Mouse (Mus musculus) kidney, adult 2 months (tissue): ENCODE results near the gene Msmp. TPM values are rescaled to one million over a fixed set of nuclear protein-coding genes. Genes with fewer than 3 reads are reported as not detected.

ENCODE experiments used
- DNase-seq: peaks from one replicate; pipeline ENCODE4 v3.0.0; 2021
- H3K27ac ChIP-seq: fragments of 200-500 bp; 2 replicates; pipeline ENCODE4 v1.5.1; 2012; ENCODE audit warnings: low read depth, low read length, control low read depth, inconsistent platforms; ENCODE audit not compliant: insufficient read depth
- H3K27me3 ChIP-seq: fragments of 200-500 bp; replicated peaks from 2 replicates; pipeline ENCODE4 v1.6.1; 2012; ENCODE audit warnings: mild to moderate bottlenecking, moderate library complexity, low read length, inconsistent platforms; ENCODE audit not compliant: control insufficient read depth, insufficient read depth
- H3K36me3 ChIP-seq: fragments of 200-500 bp; 2 replicates; pipeline ENCODE4 v1.6.1; 2012; ENCODE audit warnings: mild to moderate bottlenecking, moderate library complexity, low read length, inconsistent platforms; ENCODE audit not compliant: control insufficient read depth, insufficient read depth
- H3K4me1 ChIP-seq: fragments of 200-500 bp; 2 replicates; pipeline ENCODE4 v1.6.1; 2011; ENCODE audit warnings: low read length; ENCODE audit not compliant: control insufficient read depth, insufficient read depth
- H3K4me3 ChIP-seq: fragments of 200-500 bp; 2 replicates; pipeline ENCODE4 v1.5.1; 2011; ENCODE audit warnings: mild to moderate bottlenecking, low read depth, low read length, control low read depth; ENCODE audit not compliant: insufficient read depth
- CTCF ChIP-seq: fragments of 200-500 bp; conservative IDR thresholded peaks from 2 replicates; pipeline ENCODE4 v1.5.1; 2011; ENCODE audit warnings: low read depth, mild to moderate bottlenecking, control low read depth, low read length, moderate library complexity, mixed read lengths; ENCODE audit not compliant: insufficient read depth, insufficient read length
- POLR2A ChIP-seq: fragments of 200-500 bp; IDR thresholded peaks from one replicate; pipeline ENCODE4 v1.6.1; 2011; ENCODE audit warnings: low read depth, low read length, control low read depth
- WGBS: fragments of 180-500 bp; shearing (Covaris S2); methylation state at CpG from one replicate; pipeline ENCODE4 v1.1.7; 2018; 5-methylcytosine and 5-hydroxymethylcytosine counted together
- polyA plus RNA-seq: library from polyadenylated mRNA; depleted of rRNA; stranded (reverse); fragments of >200 nt; gene quantifications from 2 replicates; pipeline ENCODE4 v1.2.3, GENCODE M21; 2012

Msmp gene
- polyA plus RNA-seq, 1 experiment: 4.7 TPM

DNA sequence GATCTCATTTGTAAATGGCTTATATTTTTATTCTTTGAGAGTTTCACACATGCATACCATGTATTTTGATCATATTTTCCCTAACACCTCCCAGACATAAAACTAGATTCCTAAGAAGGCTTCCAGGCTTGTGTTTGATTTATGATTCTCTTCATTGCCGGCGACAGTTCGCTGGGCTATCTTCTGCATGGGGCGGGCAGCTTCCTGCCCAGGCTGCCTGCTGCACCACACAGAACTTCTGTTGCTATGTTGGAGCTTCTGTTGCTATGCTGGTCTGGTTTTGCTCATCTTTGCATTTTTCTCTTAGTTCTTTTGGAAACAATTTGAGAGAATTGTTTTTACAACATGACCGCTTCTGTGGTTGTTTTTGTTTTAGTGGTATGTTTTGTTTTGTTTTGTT is 7.2 kb upstream of the Msmp start:
- 35% methylated on average over 5 of the region's 5 CpGs for WGBS
- DNase-seq: peak; percentile 51
- Histone ChIP-seq H3K4me3 (no peak overlapping the region), H3K36me3 (no peaks in the 10 kb centered on the region), H3K27ac (no peak overlapping the region), H3K4me1 (peaks cover 5% of the 10 kb centered on the region), H3K27me3 (no peaks in the 10 kb centered on the region)
- no peak for TF ChIP-seq CTCF
- TF ChIP-seq POLR2A: no peak

DNA sequence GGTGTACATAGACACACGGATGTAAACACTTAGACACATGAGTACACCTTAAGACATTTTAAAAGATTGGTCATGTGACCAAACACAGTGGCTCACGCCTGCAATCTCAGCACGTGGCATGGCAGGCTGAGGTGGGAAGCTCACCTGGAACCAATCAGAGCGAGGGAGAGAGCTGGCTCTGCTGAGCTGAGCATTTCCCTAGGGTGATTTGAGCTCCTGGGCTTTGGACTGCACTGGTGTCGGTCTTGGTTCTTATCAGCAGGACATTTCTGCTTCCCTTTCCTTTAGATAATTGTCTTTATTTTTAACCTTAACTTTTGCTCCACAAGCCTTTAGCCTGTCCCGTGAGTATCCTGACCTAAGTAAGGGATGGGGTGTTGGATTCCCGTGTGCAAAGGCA is 3.4 kb upstream of the Msmp start:
- H3K27me3 ChIP-seq: no peaks in the 10 kb centered on the region
- WGBS: 48% methylated on average over 7 of the region's 7 CpGs
- peak; percentile 69 for DNase-seq
- H3K36me3 ChIP-seq: no peaks in the 10 kb centered on the region
- H3K4me3 ChIP-seq: no peak overlapping the region
- H3K4me1 ChIP-seq: peaks cover 22% of the 10 kb centered on the region
- peak overlapping the region; percentile 58; the same call in 1 of the 2 replicates for H3K27ac ChIP-seq
- TF ChIP-seq CTCF: no peak
- no peak for TF ChIP-seq POLR2A

DNA sequence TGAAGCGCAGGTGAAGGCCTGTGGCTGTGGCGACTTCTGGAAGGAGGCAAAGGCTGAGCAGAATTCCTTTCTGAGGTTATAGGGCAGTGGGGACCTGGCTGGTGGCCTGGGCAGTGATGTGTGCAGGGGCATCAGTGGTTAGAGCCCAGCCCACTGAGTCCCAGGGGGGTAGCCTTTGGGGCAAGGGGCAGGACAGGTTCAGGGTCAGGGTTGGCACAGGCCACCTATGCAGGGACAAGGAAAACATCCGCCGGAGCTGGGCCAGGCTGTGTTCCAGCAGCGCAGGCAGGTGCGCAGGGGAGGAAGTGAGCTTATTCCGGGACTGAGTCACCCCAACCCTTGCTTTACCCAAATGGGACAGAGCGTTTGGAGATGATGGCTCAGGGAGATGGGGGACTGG is 2.1 kb upstream of the Msmp start:
- no peaks in the 10 kb centered on the region for H3K27me3 ChIP-seq
- H3K4me1 ChIP-seq: peaks cover 22% of the 10 kb centered on the region
- TF ChIP-seq POLR2A: no peak
- TF ChIP-seq CTCF: no peak
- H3K36me3 ChIP-seq: no peaks in the 10 kb centered on the region
- no peak overlapping the region for H3K4me3 ChIP-seq
- DNase-seq: peak; percentile 94
- 27% methylated on average over 8 of the region's 8 CpGs for WGBS
- peak overlapping the region; percentile 58; the same call in 1 of the 2 replicates for H3K27ac ChIP-seq

DNA sequence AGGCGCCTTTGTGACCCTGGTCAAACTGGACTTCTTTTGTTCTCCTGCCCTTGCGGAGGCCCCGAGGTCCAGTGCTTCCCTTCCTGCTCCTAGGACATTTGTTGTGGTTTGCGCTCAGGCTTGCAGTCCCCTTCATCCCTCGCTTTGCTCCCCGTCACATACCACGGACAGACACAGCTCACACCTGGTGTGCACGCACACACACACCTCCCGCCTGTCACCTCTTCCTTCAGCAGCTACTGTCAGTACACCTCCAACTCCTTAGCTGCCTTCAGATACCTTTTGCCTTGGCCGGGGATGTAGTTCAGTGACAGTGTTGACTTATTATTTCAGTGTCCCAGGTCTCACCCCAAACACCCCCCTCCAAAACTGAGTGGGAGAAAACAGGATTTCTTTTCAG is 1.4 kb upstream of the Msmp start:
- TF ChIP-seq CTCF: no peak
- no peak for TF ChIP-seq POLR2A
- DNase-seq: no peak
- peaks cover 22% of the 10 kb centered on the region for H3K4me1 ChIP-seq
- no peak overlapping the region for H3K4me3 ChIP-seq
- WGBS: 49% methylated on average over 10 of the region's 10 CpGs
- 0 out of 2 replicates have a peak, but pooled peaks cover 1% of the 10 kb centered on the region for H3K36me3 ChIP-seq
- H3K27me3 ChIP-seq: no peaks in the 10 kb centered on the region
- H3K27ac ChIP-seq: peak overlapping the region; percentile 58; the same call in 1 of the 2 replicates

DNA sequence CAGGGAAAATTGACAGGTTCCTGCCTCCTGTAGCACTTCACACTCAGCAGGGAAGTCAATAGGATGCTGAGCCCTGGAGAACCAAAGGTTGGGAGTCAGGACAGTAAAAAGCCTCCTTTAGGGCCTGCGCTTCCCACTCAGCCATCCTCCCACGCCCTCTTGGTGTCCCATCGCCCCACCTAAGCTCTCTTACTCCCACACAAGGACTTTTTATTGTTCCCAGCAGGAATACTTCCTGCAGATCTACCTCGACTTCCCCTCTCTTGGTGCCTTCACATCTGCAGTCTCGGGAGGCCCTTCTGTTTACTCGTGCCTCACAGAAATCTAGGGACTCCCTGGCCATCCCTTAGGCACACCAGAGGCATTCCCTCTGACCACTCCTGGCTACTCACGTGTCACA is 873 bp downstream of the Msmp start:
- DNase-seq: no peak
- Histone ChIP-seq H3K4me1 (peaks cover 24% of the 10 kb centered on the region), H3K27me3 (no peaks in the 10 kb centered on the region), H3K4me3 (no peak overlapping the region), H3K36me3 (0 out of 2 replicates have a peak, but pooled peaks cover 1% of the 10 kb centered on the region), H3K27ac (no peak overlapping the region)
- 63% methylated on average over 7 of the region's 7 CpGs for WGBS
- TF ChIP-seq CTCF (no peak), POLR2A (no peak)

DNA sequence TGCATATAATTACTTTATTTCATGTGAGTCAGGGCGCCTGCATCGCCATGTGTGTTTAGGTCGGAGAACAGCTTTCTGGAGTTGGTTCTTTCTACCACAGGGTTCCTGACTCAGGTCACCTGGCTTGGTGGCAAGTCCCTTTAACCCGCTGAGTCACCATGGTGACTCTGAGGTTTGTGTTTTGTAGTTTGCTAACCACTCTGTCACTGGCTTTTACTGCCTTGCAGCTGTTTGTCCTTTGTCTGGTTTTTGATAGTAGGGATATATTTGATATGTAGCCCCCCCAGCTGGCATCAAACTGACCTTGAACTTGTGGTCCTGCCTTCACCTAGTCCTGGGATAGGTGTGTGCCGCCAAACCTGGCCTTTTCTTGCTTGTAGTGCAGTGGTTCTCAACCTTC is 2.1 kb downstream of the Msmp start:
- TF ChIP-seq CTCF (no peak), POLR2A (no peak)
- no peak overlapping the region for H3K4me3 ChIP-seq
- H3K4me1 ChIP-seq: peaks cover 24% of the 10 kb centered on the region
- H3K27ac ChIP-seq: no peak overlapping the region
- H3K27me3 ChIP-seq: no peaks in the 10 kb centered on the region
- 89% methylated on average over 5 of the region's 5 CpGs for WGBS
- no peak for DNase-seq
- 0 out of 2 replicates have a peak, but pooled peaks cover 1% of the 10 kb centered on the region for H3K36me3 ChIP-seq

DNA sequence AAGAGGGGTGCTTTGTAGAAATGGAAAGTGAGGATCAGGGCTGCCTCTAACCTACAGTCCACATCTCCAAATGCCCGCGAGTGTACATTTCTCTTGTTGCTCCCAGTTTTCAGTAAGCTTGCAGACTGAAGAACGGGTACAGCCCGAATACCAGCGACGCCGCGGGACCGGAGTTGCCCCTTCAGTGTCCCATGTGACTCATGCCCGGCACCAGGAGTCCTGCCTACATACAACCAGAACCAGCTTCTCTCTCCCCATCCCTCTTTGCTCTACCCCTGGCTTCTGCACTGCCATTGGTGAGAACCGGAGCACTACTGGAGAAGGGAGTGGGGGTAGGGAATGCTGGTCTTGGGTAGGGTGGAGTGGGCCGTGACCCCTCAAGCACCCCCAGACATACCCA is 2.9 kb downstream of the Msmp start:
- TF ChIP-seq POLR2A (no peak), CTCF (no peak)
- Histone ChIP-seq H3K4me3 (no peak overlapping the region), H3K36me3 (0 out of 2 replicates have a peak, but pooled peaks cover 1% of the 10 kb centered on the region), H3K27me3 (no peaks in the 10 kb centered on the region), H3K27ac (no peak overlapping the region), H3K4me1 (peaks cover 18% of the 10 kb centered on the region)
- no peak for DNase-seq
- 93% methylated on average over 12 of the region's 12 CpGs for WGBS

DNA sequence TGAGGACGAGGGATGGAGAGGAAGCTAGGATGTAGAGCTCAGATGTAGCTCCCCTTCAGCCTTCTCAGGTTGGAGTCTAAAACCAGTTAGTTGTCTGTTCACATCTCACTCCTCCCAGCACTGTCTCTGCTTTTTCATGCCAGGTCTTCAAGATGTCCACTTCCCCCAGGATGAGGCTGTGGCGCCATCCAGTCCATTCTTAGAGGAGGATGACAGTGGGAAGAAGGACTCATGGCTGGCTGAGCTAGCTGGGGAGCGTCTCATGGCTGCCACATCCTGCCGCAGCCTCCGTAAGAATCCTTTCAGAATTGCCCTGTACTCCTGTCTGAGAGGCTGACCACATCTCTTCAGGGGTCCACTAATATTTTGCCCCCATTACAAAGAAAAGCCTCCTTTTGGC is 3.6 kb downstream of the Msmp start:
- H3K4me3 ChIP-seq: no peak overlapping the region
- DNase-seq: no peak
- H3K4me1 ChIP-seq: peaks cover 13% of the 10 kb centered on the region
- WGBS: 94% methylated on average over 5 of the region's 5 CpGs
- 0 out of 2 replicates have a peak, but pooled peaks cover 1% of the 10 kb centered on the region for H3K36me3 ChIP-seq
- no peaks in the 10 kb centered on the region for H3K27me3 ChIP-seq
- H3K27ac ChIP-seq: no peak overlapping the region
- TF ChIP-seq CTCF (no peak), POLR2A (no peak)
